ENCODE assay signal across 16 mouse cellular contexts in the genomic region with DNA sequence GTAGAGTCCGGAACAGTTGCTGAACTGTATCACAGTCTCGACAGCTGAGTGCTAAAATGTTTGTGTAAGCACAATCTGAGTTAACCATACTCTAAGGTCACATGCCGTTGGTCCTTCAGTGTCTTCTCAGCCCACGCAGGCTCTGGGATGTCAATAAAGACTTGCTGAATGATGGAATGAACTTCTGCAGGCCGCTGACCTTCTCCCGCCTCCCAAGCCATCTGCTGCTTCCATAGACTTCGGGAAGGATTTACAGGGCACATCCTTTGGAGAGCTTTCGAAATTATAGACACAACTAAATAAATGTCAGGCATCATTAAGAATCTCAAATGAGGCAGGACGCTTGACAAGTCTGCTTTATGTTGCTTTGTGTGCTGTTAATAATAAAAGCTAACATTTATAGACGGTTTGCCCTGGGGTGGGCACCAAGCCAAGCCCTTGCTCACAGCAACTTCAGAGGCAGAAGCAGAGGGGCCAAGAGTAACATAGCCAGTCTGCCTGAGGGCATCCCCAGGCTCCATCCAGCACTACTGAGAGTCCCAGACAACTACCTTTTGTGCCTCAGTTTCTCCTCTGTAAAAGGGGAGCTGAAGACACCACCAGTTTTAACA. TPM values are rescaled to one million over a fixed set of nuclear protein-coding genes. Genes with fewer than 3 reads are reported as not detected.
DNase-seq lines count a peak whose midpoint lies in the region; ATAC-seq and TF ChIP-seq lines count a peak whose summit lies in the region.
"Had no signal": no experiment of that assay in that cellular context is flagged by ENCODE, and none has a peak within 500 bp of the region (broad histone marks: within the 10 kb centered on the region; RNA-seq: fewer than 3 reads in every experiment).

No protein-coding gene starts in this region.

- WGBS in intestine, embryonic 14.5 days, result 22% methylated on average over 10 of the region's 10 CpGs
- 40% methylated on average over 10 of the region's 10 CpGs for WGBS in intestine, postnatal 0 days
- whole genome bisulfite sequencing in limb, embryonic 13.5 days, result 26% methylated on average over 10 of the region's 10 CpGs

- H3K27me3 ChIP-seq in intestine, embryonic 14.5 days (replicated peaks; ENCODE audit: control insufficient read depth, insufficient read depth, low read length), result no peaks in the 10 kb centered on the region
- H3K27me3 ChIP-seq in intestine, postnatal 0 days (replicated peaks; ENCODE audit: control insufficient read depth, insufficient read depth, low read length), result no peaks in the 10 kb centered on the region
- H3K27me3 ChIP-seq in limb, embryonic 13.5 days, result no peaks in the 10 kb centered on the region
- H3K27me3 ChIP-seq: heart, embryonic 12.5 days had no signal

- no peaks in the 10 kb centered on the region for H3K9me3 ChIP-seq in intestine, embryonic 14.5 days (ENCODE audit: control insufficient read depth, low read length)
- no peaks in the 10 kb centered on the region for H3K9me3 ChIP-seq in intestine, postnatal 0 days (ENCODE audit: control insufficient read depth)
- H3K9me3 ChIP-seq in limb, embryonic 13.5 days, result 0 out of 2 replicates have a peak, but pooled peaks cover 4% of the 10 kb centered on the region
- H3K9me3 ChIP-seq: heart, embryonic 12.5 days had no signal

- H3K9ac ChIP-seq in intestine, embryonic 14.5 days (ENCODE audit: low read length), result no peak overlapping the region
- no peak overlapping the region for H3K9ac ChIP-seq in intestine, postnatal 0 days (ENCODE audit: low read depth, low read length)
- no peak overlapping the region for H3K9ac ChIP-seq in limb, embryonic 13.5 days
- H3K9ac ChIP-seq: heart, embryonic 12.5 days had no signal

- H3K4me2 ChIP-seq in intestine, embryonic 14.5 days (ENCODE audit: low read length), result no peak overlapping the region; the same call in 1 of the 2 replicates
- no peak overlapping the region for H3K4me2 ChIP-seq in intestine, postnatal 0 days (replicated peaks; ENCODE audit: low read depth)
- H3K4me2 ChIP-seq in limb, embryonic 13.5 days (replicated peaks), result no peak overlapping the region
- H3K4me2 ChIP-seq: heart, embryonic 12.5 days had no signal

- TF ChIP-seq CTCF in intestine, postnatal 0 days (IDR thresholded peaks at IDR 0.05; ENCODE audit: low read depth), result no peak

- peak overlapping the region; percentile 43; the same call in 1 of the 2 replicates for H3K27ac ChIP-seq in intestine, embryonic 14.5 days (ENCODE audit: low read depth)
- no peak overlapping the region for H3K27ac ChIP-seq in intestine, postnatal 0 days (ENCODE audit: low read depth, low read length)
- H3K27ac ChIP-seq in limb, embryonic 13.5 days, result peak overlapping the region; percentile 44; the same call in 1 of the 2 replicates

- ATAC-seq in intestine, embryonic 14.5 days (replicated peaks; ENCODE audit: low FRiP score, low TSS enrichment, low read depth), result no peak
- ATAC-seq in intestine, postnatal 0 days, result no peak
- no peak for ATAC-seq in limb, embryonic 13.5 days (ENCODE audit: low FRiP score, low read depth)
- ATAC-seq: forebrain, embryonic 16.5 days; inflammation-experienced regulatory T-cells, adult 6 months had no signal

- no peak overlapping the region for H3K4me3 ChIP-seq in intestine, embryonic 14.5 days (ENCODE audit: low read depth, low read length)
- H3K4me3 ChIP-seq in intestine, postnatal 0 days (ENCODE audit: low read depth, low read length), result no peak overlapping the region
- H3K4me3 ChIP-seq in limb, embryonic 13.5 days, result no peak overlapping the region
- H3K4me3 ChIP-seq: heart, embryonic 12.5 days had no signal

- no peak for DNase-seq in intestine, embryonic 14.5 days (ENCODE audit: low spot score)
- DNase-seq in lung, postnatal 10 days, result peak; percentile 4
- no peak for DNase-seq in lung, postnatal 36 days
- peak; percentile 46 for DNase-seq in embryo, embryonic 10.5 days (ENCODE audit: low spot score)
- no peak for DNase-seq in ovary, postnatal 14 days (ENCODE audit: low spot score)
- DNase-seq: adrenal gland, adult 2 months; cerebellum, adult 9-11 months; gastrocnemius, postnatal 36 days; heart, postnatal 4 days; right cerebral cortex, postnatal 14 days; thymus, adult 2 months had no signal

- H3K36me3 ChIP-seq in intestine, embryonic 14.5 days (ENCODE audit: control insufficient read depth, insufficient read depth, low read length), result no peaks in the 10 kb centered on the region
- H3K36me3 ChIP-seq in intestine, postnatal 0 days (ENCODE audit: control insufficient read depth, insufficient read depth), result no peaks in the 10 kb centered on the region
- H3K36me3 ChIP-seq in limb, embryonic 13.5 days, result no peaks in the 10 kb centered on the region
- H3K36me3 ChIP-seq: heart, embryonic 12.5 days had no signal

- peaks cover 15% of the 10 kb centered on the region for H3K4me1 ChIP-seq in intestine, embryonic 14.5 days (replicated peaks; ENCODE audit: control insufficient read depth, insufficient read depth, low read length)
- H3K4me1 ChIP-seq in intestine, postnatal 0 days (replicated peaks; ENCODE audit: control insufficient read depth, insufficient read depth, low read length), result no peaks in the 10 kb centered on the region
- H3K4me1 ChIP-seq in limb, embryonic 13.5 days, result peaks cover 19% of the 10 kb centered on the region
- H3K4me1 ChIP-seq: heart, embryonic 12.5 days had no signal

RNA-seq across cellular contexts. Expression of gene Itga11, which starts 13.4 kb away (rescaled TPM):
- 4.2 and 4.8 TPM in 2 replicates for polyA plus RNA-seq in intestine, embryonic 14.5 days (2014; fragmentation: Nextera tagmentation; extraction: Ambion mirVana)
- 0.46 TPM in 2 replicates for polyA plus RNA-seq in intestine, postnatal 0 days (2015; fragmentation: Nextera tagmentation; extraction: Ambion mirVana)
- 8.0 and 8.2 TPM in 2 replicates for polyA plus RNA-seq in limb, embryonic 13.5 days (2015; fragmentation: Nextera tagmentation; extraction: Ambion mirVana)

Comparison
In these comparisons a context has a peak if more than half of its experiments do, and no peak if none do; other contexts are left out.
1. DNase-seq: peak in lung, postnatal 10 days (single experiment) and embryo, embryonic 10.5 days (single experiment); none in intestine, embryonic 14.5 days (single experiment), lung, postnatal 36 days (single experiment) and ovary, postnatal 14 days (single experiment).